Mouse (Mus musculus): ENCODE measurements at regions not wholly inside any gene's neighbourhood (a gene's known extent, or its start where the extent isn't known, plus 50 kb on each side); places are given as distances from the start of the nearest gene placed in this dataset.

DNA sequence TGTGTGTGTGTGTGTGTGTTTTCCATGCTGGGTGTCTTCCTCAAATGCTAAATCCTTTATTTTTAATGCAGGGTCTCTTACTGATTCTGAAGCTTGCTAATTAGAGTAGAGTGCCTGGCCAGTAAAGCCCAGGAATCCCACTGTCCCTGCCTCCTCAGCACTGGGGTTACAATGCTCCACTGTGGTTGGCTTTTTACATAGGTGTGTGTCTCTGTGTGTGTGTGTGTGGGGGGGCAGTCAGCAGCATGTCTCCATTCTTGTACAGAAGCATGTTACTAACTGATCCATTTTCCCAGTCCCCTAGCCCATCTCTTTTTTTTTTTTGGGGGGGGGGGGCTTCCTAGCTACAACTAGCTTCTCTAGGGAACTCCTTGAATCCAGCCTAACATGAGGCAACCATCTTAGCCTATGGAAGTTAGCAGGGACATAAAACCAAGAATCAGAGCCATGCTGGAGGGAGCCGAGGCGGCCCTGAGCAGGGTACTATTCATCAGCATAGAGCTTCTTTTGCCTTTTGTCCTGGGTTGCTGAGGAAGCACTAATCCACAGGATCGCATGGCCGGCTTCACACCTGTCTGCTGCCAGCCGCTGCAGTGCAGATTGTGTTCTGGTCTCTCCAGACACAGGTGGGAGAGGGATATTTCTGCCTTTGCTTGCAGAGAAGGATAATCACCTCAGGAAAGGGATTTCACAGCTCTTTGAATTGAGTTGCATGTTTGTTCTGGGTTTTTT is 199.2 kb downstream of the En1 start:
- no peaks in the 10 kb centered on the region for H3K9me3 ChIP-seq (ENCODE audit: low read length)
- no peaks in the 10 kb centered on the region for H3K4me1 ChIP-seq (ENCODE audit: insufficient read depth)
- H3K36me3 ChIP-seq (replicated peaks; ENCODE audit: insufficient read depth, low read length), result no peaks in the 10 kb centered on the region
- no peak overlapping the region for H3K9ac ChIP-seq (replicated peaks)
- ATAC-seq, result no peak
- TF ChIP-seq EP300 (IDR thresholded peaks at IDR 0.05; ENCODE audit: low read depth), result no peak
- TF ChIP-seq CTCF (IDR thresholded peaks at IDR 0.05; ENCODE audit: low read depth), result no peak
- no peak overlapping the region for H3K4me2 ChIP-seq (ENCODE audit: low read depth, low read length)
- H3K4me3 ChIP-seq (ENCODE audit: low read depth, low read length), result no peak overlapping the region
- no peaks in the 10 kb centered on the region for H3K27me3 ChIP-seq (ENCODE audit: insufficient read depth, low read length)
- no peak overlapping the region for H3K27ac ChIP-seq (ENCODE audit: low read depth)
- DNase-seq, result no peak
- WGBS (ENCODE audit: insufficient replicate concordance), result 45% methylated on average over 5 of the region's 5 CpGs

- H3K27ac ChIP-seq (ENCODE audit: low read depth), result no peak overlapping the region
- 53% methylated on average over 8 of the region's 8 CpGs for WGBS (ENCODE audit: insufficient replicate concordance)
- ATAC-seq (no peak), DNase-seq (no peak)
- H3K27me3 ChIP-seq (ENCODE audit: insufficient read depth, low read length), result no peaks in the 10 kb centered on the region
- no peaks in the 10 kb centered on the region for H3K4me1 ChIP-seq (ENCODE audit: insufficient read depth)
- no peaks in the 10 kb centered on the region for H3K9me3 ChIP-seq (ENCODE audit: low read length)
- TF ChIP-seq CTCF (IDR thresholded peaks at IDR 0.05; ENCODE audit: low read depth) (no peak), EP300 (IDR thresholded peaks at IDR 0.05; ENCODE audit: low read depth) (no peak)
- no peaks in the 10 kb centered on the region for H3K36me3 ChIP-seq (replicated peaks; ENCODE audit: insufficient read depth, low read length)
- H3K9ac ChIP-seq (replicated peaks), result no peak overlapping the region
- no peak overlapping the region for H3K4me3 ChIP-seq (ENCODE audit: low read depth, low read length)
- no peak overlapping the region for H3K4me2 ChIP-seq (ENCODE audit: low read depth, low read length)
These were observed 199.8 kb downstream of the En1 start for GRCm38 (mm10) chr1:120801980-120802364.

DNA sequence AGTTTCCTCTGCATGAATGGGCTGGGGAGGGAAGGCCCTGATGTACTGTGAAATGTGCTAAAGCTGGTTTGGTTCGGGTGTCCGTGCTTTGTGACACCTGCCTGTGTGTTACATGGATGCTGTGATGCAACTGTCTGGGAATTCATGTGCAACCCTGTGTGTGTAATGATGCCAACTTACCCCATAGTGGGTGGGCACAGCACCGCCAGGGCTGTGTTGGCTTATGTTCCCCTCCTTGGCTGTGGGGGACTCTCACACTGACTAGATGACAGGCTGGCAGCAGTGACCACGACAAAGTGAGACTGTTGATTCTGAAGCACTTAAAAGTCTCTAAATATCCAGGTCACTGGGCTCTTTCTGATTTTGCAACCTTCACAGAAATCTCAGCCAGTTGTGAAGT is 212.2 kb downstream of the En1 start:
- no peaks in the 10 kb centered on the region; the same call in 1 of the 2 replicates for H3K27me3 ChIP-seq (ENCODE audit: insufficient read depth, low read length)
- no peaks in the 10 kb centered on the region for H3K9me3 ChIP-seq (ENCODE audit: low read length)
- ATAC-seq (no peak), DNase-seq (no peak)
- 64% methylated on average over 4 of the region's 4 CpGs for WGBS (ENCODE audit: insufficient replicate concordance)
- TF ChIP-seq EP300 (IDR thresholded peaks at IDR 0.05; ENCODE audit: low read depth) (no peak), CTCF (IDR thresholded peaks at IDR 0.05; ENCODE audit: low read depth) (no peak)
- H3K36me3 ChIP-seq (replicated peaks; ENCODE audit: insufficient read depth, low read length), result no peaks in the 10 kb centered on the region
- H3K4me2 ChIP-seq (ENCODE audit: low read depth, low read length), result no peak overlapping the region
- H3K9ac ChIP-seq (replicated peaks), result no peak overlapping the region
- no peak overlapping the region for H3K4me3 ChIP-seq (ENCODE audit: low read depth, low read length)
- H3K4me1 ChIP-seq (ENCODE audit: insufficient read depth), result no peaks in the 10 kb centered on the region
- no peak overlapping the region for H3K27ac ChIP-seq (ENCODE audit: low read depth)

- 53% methylated on average over 5 of the region's 5 CpGs for WGBS (ENCODE audit: insufficient replicate concordance)
These were observed 214.1 kb downstream of the En1 start for GRCm38 (mm10) chr1:120816237-120816820.

DNA sequence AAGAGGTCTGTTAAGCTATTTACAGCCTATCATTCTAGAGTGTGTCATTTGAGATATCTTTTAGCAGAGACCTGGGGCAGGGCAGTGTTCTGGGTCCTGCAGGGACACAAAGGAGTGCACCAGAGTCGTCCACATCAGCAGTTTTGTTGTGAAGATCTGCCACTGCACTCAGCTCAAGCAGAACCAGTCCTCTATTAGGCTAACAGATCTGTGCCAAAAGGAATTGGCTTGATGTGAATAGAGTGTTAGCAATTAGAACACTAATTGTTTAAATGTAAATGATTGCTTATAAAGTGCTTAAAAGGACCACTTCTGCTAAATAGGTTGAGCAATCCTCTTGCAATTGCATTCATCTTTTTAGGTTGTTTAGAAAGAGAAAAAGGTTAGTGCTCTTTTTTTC is 215.3 kb downstream of the En1 start:
- H3K4me2 ChIP-seq (ENCODE audit: low read depth, low read length), result no peak overlapping the region
- TF ChIP-seq EP300 (IDR thresholded peaks at IDR 0.05; ENCODE audit: low read depth) (no peak), CTCF (IDR thresholded peaks at IDR 0.05; ENCODE audit: low read depth) (no peak)
- H3K27me3 ChIP-seq (ENCODE audit: insufficient read depth, low read length), result no peaks in the 10 kb centered on the region; the same call in 1 of the 2 replicates
- H3K27ac ChIP-seq (ENCODE audit: low read depth), result no peak overlapping the region
- no peaks in the 10 kb centered on the region for H3K4me1 ChIP-seq (ENCODE audit: insufficient read depth)
- no peak overlapping the region for H3K4me3 ChIP-seq (ENCODE audit: low read depth, low read length)
- no peaks in the 10 kb centered on the region for H3K36me3 ChIP-seq (replicated peaks; ENCODE audit: insufficient read depth, low read length)
- 31% methylated on average over 1 of the region's 1 CpGs for WGBS (ENCODE audit: insufficient replicate concordance)
- no peak overlapping the region for H3K9ac ChIP-seq (replicated peaks)
- no peaks in the 10 kb centered on the region for H3K9me3 ChIP-seq (ENCODE audit: low read length)
- ATAC-seq, result no peak
- DNase-seq, result no peak

More at GRCm38 (mm10) chr1:120816237-120816820, 214.1 kb downstream of the En1 start:
- TF ChIP-seq EP300 (IDR thresholded peaks at IDR 0.05; ENCODE audit: low read depth), result no peak
- no peak for TF ChIP-seq CTCF (IDR thresholded peaks at IDR 0.05; ENCODE audit: low read depth)
- no peaks in the 10 kb centered on the region for H3K4me1 ChIP-seq (ENCODE audit: insufficient read depth)
- no peaks in the 10 kb centered on the region for H3K9me3 ChIP-seq (ENCODE audit: low read length)
- ATAC-seq (no peak), DNase-seq (no peak)
- H3K36me3 ChIP-seq (replicated peaks; ENCODE audit: insufficient read depth, low read length), result no peaks in the 10 kb centered on the region
- no peak overlapping the region for H3K4me2 ChIP-seq (ENCODE audit: low read depth, low read length)
- no peaks in the 10 kb centered on the region; the same call in 1 of the 2 replicates for H3K27me3 ChIP-seq (ENCODE audit: insufficient read depth, low read length)
- no peak overlapping the region for H3K27ac ChIP-seq (ENCODE audit: low read depth)
- H3K9ac ChIP-seq (replicated peaks), result no peak overlapping the region
- H3K4me3 ChIP-seq (ENCODE audit: low read depth, low read length), result no peak overlapping the region

DNA sequence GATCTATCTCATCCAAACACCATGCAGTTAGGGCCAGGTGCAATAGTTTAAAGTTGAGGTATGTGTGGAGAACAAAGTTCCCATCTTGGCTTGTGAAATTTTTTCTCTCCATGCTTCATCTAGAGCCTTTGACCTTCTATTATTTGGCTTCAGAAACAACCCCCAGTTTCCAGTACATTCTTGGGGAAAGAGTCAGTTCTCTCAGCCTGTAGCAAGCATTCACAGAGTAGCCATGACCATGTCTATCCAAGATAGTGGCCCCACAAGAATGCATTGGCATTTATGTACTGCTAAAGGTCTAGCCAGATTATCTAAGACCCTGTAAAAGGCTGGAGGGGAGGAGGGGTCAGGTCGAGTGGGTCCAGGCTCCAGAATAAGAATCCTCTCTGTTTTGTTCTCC is 229.8 kb downstream of the En1 start:
- TF ChIP-seq EP300 (IDR thresholded peaks at IDR 0.05; ENCODE audit: low read depth) (no peak), CTCF (IDR thresholded peaks at IDR 0.05; ENCODE audit: low read depth) (no peak)
- no peaks in the 10 kb centered on the region for H3K27me3 ChIP-seq (ENCODE audit: insufficient read depth, low read length)
- no peak for ATAC-seq

More for the DNA sequence above, 229.8 kb downstream of the En1 start:
- Histone ChIP-seq H3K27ac (ENCODE audit: low read depth) (no peak overlapping the region), H3K4me3 (ENCODE audit: low read depth, low read length) (no peak overlapping the region), H3K4me2 (ENCODE audit: low read depth, low read length) (no peak overlapping the region), H3K9me3 (ENCODE audit: low read length) (no peaks in the 10 kb centered on the region), H3K4me1 (ENCODE audit: insufficient read depth) (no peaks in the 10 kb centered on the region), H3K36me3 (replicated peaks; ENCODE audit: insufficient read depth, low read length) (no peaks in the 10 kb centered on the region), H3K9ac (replicated peaks) (no peak overlapping the region)
- WGBS (ENCODE audit: insufficient replicate concordance), result 57% methylated on average over 1 of the region's 1 CpGs
- no peak for DNase-seq
